Mouse (Mus musculus): Measurements from ENCODE around the gene Trnp1. TPM values are rescaled to one million over a fixed set of nuclear protein-coding genes. Genes with fewer than 3 reads are reported as not detected.

Trnp1 gene
- 9.6 and 21.2 TPM in 2 replicates for polyA plus RNA-seq (2012; rRNA removed)

GRCm38 (mm10) chr4:133498160-133498724 lies at the start of gene Trnp1:
Trnp1 (minus strand) TSS chr4:133498550.

GRCm38 (mm10) chr4:133545272-133546231 lies 47.2 kb upstream of the Trnp1 start, which contains the start of gene Nudc:
Nudc (minus strand) TSS chr4:133545996.

DNA sequence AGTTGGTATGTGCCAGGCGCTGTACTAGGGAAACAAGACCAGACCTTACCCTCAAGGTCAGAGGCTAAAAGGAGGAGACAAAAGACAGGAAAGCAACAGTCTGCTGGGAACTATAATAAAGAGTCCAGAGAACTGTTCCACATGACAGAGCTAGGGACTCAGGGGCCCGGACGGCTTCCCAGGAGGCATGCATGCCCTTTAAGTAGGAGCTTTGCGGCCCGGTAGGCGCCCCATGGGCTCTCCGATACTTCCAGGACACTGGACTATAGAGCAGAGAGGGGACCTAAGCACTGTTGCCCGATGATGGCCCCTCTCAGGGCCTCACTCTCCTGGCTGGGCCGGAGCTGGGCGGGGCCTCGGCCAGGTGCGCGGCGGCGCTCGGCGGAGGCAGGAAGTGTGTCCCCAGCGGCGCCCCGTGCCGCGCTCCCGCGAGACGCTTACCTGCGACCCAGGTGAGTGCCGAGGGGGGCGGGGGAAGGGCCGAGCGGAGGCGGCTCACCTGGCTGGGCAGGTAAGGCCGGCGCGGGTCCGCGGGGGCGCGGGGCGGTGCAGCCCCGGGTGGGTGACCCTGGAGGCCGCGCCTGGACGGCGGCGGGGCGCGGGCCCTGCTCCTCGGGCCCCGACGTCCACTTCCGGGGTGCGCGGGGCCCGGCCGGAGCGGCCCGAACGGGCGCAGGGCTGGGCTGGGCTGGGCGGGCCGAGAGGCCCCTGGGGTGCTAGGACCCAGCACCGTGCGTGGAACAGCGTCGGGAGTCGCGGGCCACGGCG lies 20.4 kb upstream of the Trnp1 start, which contains the start of gene Kdf1:
Gene Kdf1, plus strand, starts transcription at position 363 of the 768 bp plus-strand sequence.

DNA sequence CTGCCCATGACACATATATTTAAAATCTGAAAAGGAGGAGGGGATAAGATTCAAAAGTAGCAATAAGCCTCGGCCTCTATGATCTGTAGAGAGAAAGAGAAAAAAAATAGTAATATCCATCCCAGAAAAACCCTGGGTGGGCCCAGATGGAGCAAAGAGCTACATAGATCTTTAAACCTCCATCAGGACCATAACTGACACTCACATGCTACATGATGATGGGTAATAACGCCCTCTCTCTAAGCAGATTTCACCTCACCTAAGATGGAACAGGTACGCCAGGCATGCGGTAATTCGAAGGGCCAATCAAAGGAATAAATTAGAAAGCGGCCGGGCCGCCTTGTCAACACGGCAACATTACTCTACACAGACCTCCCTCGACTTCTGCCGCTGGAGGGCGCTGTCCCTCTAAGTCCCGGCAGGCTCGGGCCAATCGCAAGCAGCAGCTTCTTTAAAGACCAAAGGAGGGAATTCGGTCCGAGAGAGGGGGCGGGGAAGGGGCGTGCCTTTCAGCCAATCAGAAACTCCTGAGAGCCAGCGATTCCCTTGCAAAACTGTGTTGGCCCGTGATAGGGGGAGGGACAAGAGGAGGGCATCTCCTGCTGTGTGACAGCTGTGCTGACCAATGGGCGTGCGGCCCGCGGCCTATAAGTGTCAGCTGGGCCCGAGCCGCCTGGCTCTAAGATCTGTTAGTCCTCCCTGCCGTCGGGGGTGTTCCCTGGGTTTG lies 18.7 kb downstream of the Trnp1 start, which contains the start of gene Tent5b:
Gene Tent5b, plus strand, starts transcription at position 675 of the 727 bp plus-strand sequence.

Other genes starting within 250 kb of the Trnp1 start
- 78.4 and 102 TPM in 2 replicates for gene Sytl1, start 235.4 kb downstream of the Trnp1 start, polyA plus RNA-seq (2012; rRNA removed)
- gene Tmem222, start 220.8 kb downstream of the Trnp1 start, polyA plus RNA-seq (2012; rRNA removed): 29.8 and 32.1 TPM in 2 replicates
- 25.4 and 25.7 TPM in 2 replicates for gene Wdtc1, start 145.1 kb downstream of the Trnp1 start, polyA plus RNA-seq (2012; rRNA removed)
- gene Slc9a1, start 128.8 kb downstream of the Trnp1 start, polyA plus RNA-seq (2012; rRNA removed): 114 and 144 TPM in 2 replicates
- gene Tent5b, start 18.4 kb downstream of the Trnp1 start, polyA plus RNA-seq (2012; rRNA removed): 15.0 and 35.0 TPM in 2 replicates
- 33.3 and 37.0 TPM in 2 replicates for gene Kdf1, start 20.4 kb upstream of the Trnp1 start, polyA plus RNA-seq (2012; rRNA removed)
- 10.3 TPM in 2 replicates for gene Nudc, start 47.4 kb upstream of the Trnp1 start, polyA plus RNA-seq (2012; rRNA removed)
- gene Nr0b2, start 54.8 kb upstream of the Trnp1 start, polyA plus RNA-seq (2012; rRNA removed): 14.8 and 32.2 TPM in 2 replicates
- gene Gpatch3, start 76.2 kb upstream of the Trnp1 start, polyA plus RNA-seq (2012; rRNA removed): 3.0 and 4.2 TPM in 2 replicates
- 26.8 and 39.3 TPM in 2 replicates for gene Gpn2, start 85.8 kb upstream of the Trnp1 start, polyA plus RNA-seq (2012; rRNA removed)
- gene Sfn, start 103.6 kb upstream of the Trnp1 start, polyA plus RNA-seq (2012; rRNA removed): 216 and 251 TPM in 2 replicates
- 16.2 and 20.2 TPM in 2 replicates for gene Zdhhc18, start 151.6 kb upstream of the Trnp1 start, polyA plus RNA-seq (2012; rRNA removed)
- 5.0 and 5.5 TPM in 2 replicates for gene Pigv, start 174.1 kb upstream of the Trnp1 start, polyA plus RNA-seq (2012; rRNA removed)